ENCODE assay signal across 8 mouse cellular contexts in genomic region chr2:61402588-61403487, GRCm38 (mm10).
DNase-seq lines count a peak whose midpoint lies in the region; ATAC-seq and TF ChIP-seq lines count a peak whose summit lies in the region.

No protein-coding gene starts in this region.

- no peaks in the 10 kb centered on the region for H3K27me3 ChIP-seq in kidney, embryonic 14.5 days (ENCODE audit: control insufficient read depth, insufficient read depth, low read length)

- H3K4me2 ChIP-seq in kidney, embryonic 14.5 days (replicated peaks; ENCODE audit: low read depth, low read length), result peak overlapping the region; percentile 60

- peaks cover 10% of the 10 kb centered on the region; the same call in 1 of the 2 replicates for H3K4me1 ChIP-seq in kidney, embryonic 14.5 days (ENCODE audit: control insufficient read depth, insufficient read depth, low read length)

- peak overlapping the region; percentile 42; the same call in 1 of the 2 replicates for H3K9ac ChIP-seq in kidney, embryonic 14.5 days (ENCODE audit: low read depth, low read length)

- WGBS in kidney, embryonic 14.5 days, result 4% methylated on average over 15 of the region's 15 CpGs
- 17% methylated on average over 15 of the region's 15 CpGs for WGBS in macrophage (ENCODE audit: missing documents)

- TF ChIP-seq CTCF in brain, embryonic 14.5 days (IDR thresholded peaks at IDR 0.05; ENCODE audit: borderline replicate concordance, extremely low read depth, insufficient read depth, insufficient read length), result no peak

- intact Hi-C loops in heart, postnatal 10 days (cut with DNase I), result loop anchor here (1.0 to 5.0 kb wide), 6 partner anchors 52 to 682 kb away; no protein-coding TSS in a partner anchor
- intact Hi-C loops in gastrocnemius, postnatal 36 days (cut with DNase I), result loop anchor here (5.0 to 10.0 kb wide), 5 partner anchors 49 to 681 kb away; partner anchors contain the start of genes Itgb6 and Rbms1

- H3K9me3 ChIP-seq in kidney, embryonic 14.5 days (ENCODE audit: control insufficient read depth, low read length), result no peaks in the 10 kb centered on the region

- H3K4me3 ChIP-seq in kidney, embryonic 14.5 days (ENCODE audit: low read length), result peak overlapping the region; percentile 32
- peak overlapping the region; percentile 21; the same call in 1 of the 2 replicates for H3K4me3 ChIP-seq in macrophage (ENCODE audit: inconsistent target)

- no peaks in the 10 kb centered on the region for H3K79me2 ChIP-seq in macrophage (ENCODE audit: inconsistent target)

- H3K27ac ChIP-seq in kidney, embryonic 14.5 days (ENCODE audit: low read depth, low read length), result peak overlapping the region; percentile 11; the same call in 1 of the 2 replicates
- H3K27ac ChIP-seq in macrophage, result no peak overlapping the region

- no peak for DNase-seq in kidney, postnatal 4 days
- DNase-seq in brain, embryonic 14.5 days (ENCODE audit: low read depth), result peak; percentile 52
- DNase-seq in heart, postnatal 10 days, result peak; percentile 14 to 28
- DNase-seq in gastrocnemius, postnatal 36 days, result no peak
- no peak for DNase-seq in right cerebral cortex, postnatal 4 days
- DNase-seq in cerebellum, adult 8-10 months, result no peak

- ATAC-seq in kidney, embryonic 14.5 days (ENCODE audit: low FRiP score, low TSS enrichment), result no peak

- H3K36me3 ChIP-seq in kidney, embryonic 14.5 days (ENCODE audit: control insufficient read depth, insufficient read depth, low read length), result no peaks in the 10 kb centered on the region
- no peaks in the 10 kb centered on the region for H3K36me3 ChIP-seq in macrophage (ENCODE audit: inconsistent target)

- TF ChIP-seq POLR2A in brain, embryonic 14.5 days (IDR thresholded peaks at IDR 0.05; ENCODE audit: borderline replicate concordance, extremely low read depth, insufficient read depth, insufficient read length, poor library complexity, severe bottlenecking), result no peak

Comparison
In these comparisons a context has a peak if more than half of its experiments do, and no peak if none do; other contexts are left out.
1. DNase-seq: peak in brain, embryonic 14.5 days (single experiment) and heart, postnatal 10 days (2 of 2); none in kidney, postnatal 4 days (0 of 2), gastrocnemius, postnatal 36 days (0 of 2), right cerebral cortex, postnatal 4 days (single experiment) and cerebellum, adult 8-10 months (single experiment).